ENCODE assay signal across 7 mouse cellular contexts in the genomic region with DNA sequence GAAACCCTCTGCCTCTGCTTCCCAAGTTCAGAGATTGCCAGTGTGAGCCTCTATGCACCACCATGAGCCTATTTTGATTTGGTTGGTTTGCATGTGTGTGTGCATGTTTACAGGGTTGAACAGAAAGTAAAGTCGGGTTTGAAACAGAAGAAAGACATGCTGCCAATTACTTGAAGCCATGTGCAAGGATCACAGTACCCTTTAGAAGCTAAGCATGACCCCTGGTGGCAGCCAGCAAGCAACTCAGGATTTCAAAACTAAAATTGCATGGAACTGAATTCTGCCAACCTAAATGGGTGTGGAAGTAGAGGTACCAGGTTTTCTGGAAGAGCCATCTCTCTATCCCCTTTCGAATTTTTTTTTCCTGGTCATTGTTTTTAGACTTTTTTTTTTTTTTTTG. TPM values are rescaled to one million over a fixed set of nuclear protein-coding genes. Genes with fewer than 3 reads are reported as not detected.
DNase-seq lines count a peak whose midpoint lies in the region; TF ChIP-seq lines count a peak whose summit lies in the region.

No protein-coding gene starts in this region.

- H3K27ac ChIP-seq in left cerebral cortex, adult 2 months, result no peak overlapping the region

- no peak overlapping the region for H3K4me3 ChIP-seq in left cerebral cortex, adult 2 months

- intact Hi-C loops in left cerebral cortex, adult 2 months (cut with DNase I), result no loop called here
- intact Hi-C loops in left cerebral cortex, postnatal 36 days (cut with DNase I), result no loop called here

- peak; percentile 45 for TF ChIP-seq CTCF in left cerebral cortex, adult 2 months (IDR thresholded peaks at IDR 0.05)

- no peak for DNase-seq in left cerebral cortex, adult 2 months (ENCODE audit: extremely low spot score in 1 of 2, low spot score in 2 of 2)
- DNase-seq in left cerebral cortex, postnatal 36 days (ENCODE audit: low spot score in 2 of 2), result no peak
- peak; percentile 56 for DNase-seq in MN1 (ENCODE audit: low spot score)
- peak; percentile 40 for DNase-seq in brain, adult 2 months (ENCODE audit: low read depth, low spot score)
- DNase-seq in kidney, postnatal 25 days, result peak; percentile 41 to 51
- DNase-seq in thymus, postnatal 25 days, result peak; percentile 40
- DNase-seq in ovary, adult 18-20 months (ENCODE audit: low spot score), result no peak

RNA-seq across cellular contexts. Expression of gene Med14, which starts 33.0 kb away (rescaled TPM):
- 10 to 100 TPM; 75.6 to 86.4 TPM for total RNA-seq in left cerebral cortex, adult 2 months (2021)
- total RNA-seq in left cerebral cortex, postnatal 36 days (2021), result 10 to 100 TPM; 73.2 to 74.7 TPM

Comparison
In these comparisons a context has a peak if more than half of its experiments do, and no peak if none do; other contexts are left out.
1. DNase-seq: peak in MN1 (single experiment), brain, adult 2 months (single experiment), kidney, postnatal 25 days (2 of 2) and thymus, postnatal 25 days (single experiment); none in left cerebral cortex, adult 2 months (0 of 2), left cerebral cortex, postnatal 36 days (0 of 2) and ovary, adult 18-20 months (single experiment).